In genomic region chr6:137170646-137171045, GRCm38 (mm10) we compare ENCODE assay signal across 19 mouse cellular contexts. TPM values are rescaled to one million over a fixed set of nuclear protein-coding genes. Genes with fewer than 3 reads are reported as not detected.
A peak's percentile ranks its signal among the peaks of the same experiment; 100 is the strongest.
DNase-seq lines count a peak whose midpoint lies in the region; ATAC-seq and TF ChIP-seq lines count a peak whose summit lies in the region.
"Had no signal": no experiment of that assay in that cellular context is flagged by ENCODE, and none has a peak within 500 bp of the region (broad histone marks: within the 10 kb centered on the region; RNA-seq: fewer than 3 reads in every experiment).

No protein-coding gene starts in this region.

- H3K27ac ChIP-seq in kidney, embryonic 16.5 days (ENCODE audit: low read length), result no peak overlapping the region
- H3K27ac ChIP-seq in lung, embryonic 16.5 days (ENCODE audit: low read length), result 0 out of 2 replicates have a peak overlapping the region, but pooled peaks have one; percentile 1
- H3K27ac ChIP-seq in ES-E14 (ENCODE audit: insufficient read depth, low read depth, low read length, poor library complexity, severe bottlenecking), result peak overlapping the region; percentile 76; the same call in 1 of the 2 replicates
- H3K27ac ChIP-seq: forebrain, embryonic 13.5 days; gastrocnemius, adult 2 months; hindbrain, embryonic 10.5 days; hindbrain, embryonic 14.5 days had no signal

- no peaks in the 10 kb centered on the region for H3K36me3 ChIP-seq in kidney, embryonic 16.5 days (ENCODE audit: insufficient read depth, low read length)
- no peaks in the 10 kb centered on the region for H3K36me3 ChIP-seq in lung, embryonic 16.5 days (ENCODE audit: control insufficient read depth, insufficient read depth, low read length)
- H3K36me3 ChIP-seq in ES-E14 (ENCODE audit: control insufficient read depth, insufficient read depth, low read length, poor library complexity, severe bottlenecking), result no peaks in the 10 kb centered on the region
- H3K36me3 ChIP-seq: hindbrain, embryonic 10.5 days had no signal

- no peak overlapping the region for H3K4me3 ChIP-seq in kidney, embryonic 16.5 days (ENCODE audit: low read length)
- no peak overlapping the region for H3K4me3 ChIP-seq in lung, embryonic 16.5 days (ENCODE audit: low read length)
- H3K4me3 ChIP-seq in ES-E14 (ENCODE audit: insufficient read depth in 1 of 2, low read depth in 1 of 2, low read length in 2 of 2, poor library complexity in 1 of 2, severe bottlenecking in 1 of 2), result no peak overlapping the region
- H3K4me3 ChIP-seq: forebrain, embryonic 13.5 days; gastrocnemius, adult 2 months; hindbrain, embryonic 10.5 days had no signal

- no peak overlapping the region for H3K4me2 ChIP-seq in kidney, embryonic 16.5 days (replicated peaks; ENCODE audit: low read depth, low read length)
- no peak overlapping the region for H3K4me2 ChIP-seq in lung, embryonic 16.5 days (ENCODE audit: low read depth, low read length)
- H3K4me2 ChIP-seq: forebrain, embryonic 13.5 days; hindbrain, embryonic 14.5 days had no signal

- no peaks in the 10 kb centered on the region for H3K27me3 ChIP-seq in kidney, embryonic 16.5 days (ENCODE audit: insufficient read depth, low read length)
- H3K27me3 ChIP-seq in lung, embryonic 16.5 days (ENCODE audit: control insufficient read depth, insufficient read depth, low read depth, low read length), result no peaks in the 10 kb centered on the region

- in situ Hi-C loops in ES-E14 (cut with MboI; ENCODE audit: low sequenced_read_pairs in 2 of 2, unreplicated experiment in 2 of 2), result no loop called here

- 0 out of 2 replicates have a peak, but pooled peaks have one; percentile 6 for ATAC-seq in kidney, embryonic 16.5 days (ENCODE audit: low FRiP score, low TSS enrichment)
- peak; percentile 60 for ATAC-seq in lung, embryonic 16.5 days (ENCODE audit: low read depth)
- ATAC-seq: forebrain, embryonic 13.5 days; forebrain, postnatal 0 days had no signal

- peaks cover 18% of the 10 kb centered on the region; the same call in 1 of the 2 replicates for H3K4me1 ChIP-seq in kidney, embryonic 16.5 days (ENCODE audit: insufficient read depth, low read length)
- no peaks in the 10 kb centered on the region for H3K4me1 ChIP-seq in lung, embryonic 16.5 days (replicated peaks; ENCODE audit: control insufficient read depth, insufficient read depth, low read length)
- peaks cover 0 to 2% of the 10 kb centered on the region in 2 experiments; a peak in 2 of 4 replicates for H3K4me1 ChIP-seq in ES-E14 (ENCODE audit: control insufficient read depth in 2 of 2, insufficient read depth in 2 of 2, low read length in 2 of 2, poor library complexity in 1 of 2)

- no peak for DNase-seq in kidney, postnatal 10 days
- DNase-seq in lung, adult 18-20 months, result no peak
- DNase-seq in ES-E14 (ENCODE audit: low read depth, low spot score), result no peak
- DNase-seq in lung, postnatal 14 days, result peak; percentile 16
- no peak for DNase-seq in layer of hippocampus, adult 8-10 months (ENCODE audit: low spot score in 2 of 2)
- DNase-seq: adrenal gland, postnatal 10 days; cerebellum, adult 11 months; cerebellum, adult 9-10 months; cerebellum, postnatal 36 days; gastrocnemius, adult 2 months; gastrocnemius, postnatal 25 days; heart, postnatal 14 days had no signal

- no peaks in the 10 kb centered on the region for H3K9me3 ChIP-seq in kidney, embryonic 16.5 days (ENCODE audit: low read length)
- no peaks in the 10 kb centered on the region for H3K9me3 ChIP-seq in lung, embryonic 16.5 days (ENCODE audit: control insufficient read depth, low read length)
- no peaks in the 10 kb centered on the region for H3K9me3 ChIP-seq in ES-E14 (ENCODE audit: control insufficient read depth, insufficient read depth, low read depth, low read length)
- H3K9me3 ChIP-seq: forebrain, embryonic 13.5 days; hindbrain, embryonic 10.5 days had no signal

- 40% methylated on average over 7 of the region's 7 CpGs for WGBS in kidney, embryonic 16.5 days
- 34% methylated on average over 7 of the region's 7 CpGs for WGBS in lung, embryonic 16.5 days

- H3K9ac ChIP-seq in kidney, embryonic 16.5 days (replicated peaks; ENCODE audit: low read length), result no peak overlapping the region
- no peak overlapping the region for H3K9ac ChIP-seq in lung, embryonic 16.5 days (ENCODE audit: low read length)
- H3K9ac ChIP-seq in ES-E14 (ENCODE audit: insufficient read depth, low read depth, low read length, poor library complexity, severe bottlenecking), result no peak overlapping the region
- H3K9ac ChIP-seq: forebrain, embryonic 13.5 days; forebrain, postnatal 0 days had no signal

TF ChIP-seq in ES-E14, 5 proteins besides CTCF, POLR2A, EP300 and RAD21:
- TF ChIP-seq HCFC1 (IDR thresholded peaks at IDR 0.05; ENCODE audit: borderline replicate concordance, insufficient read depth, low read length), result no peak
- no peak for TF ChIP-seq ZNF384 (IDR thresholded peaks at IDR 0.05; ENCODE audit: low read depth, low read length)
- no peak for TF ChIP-seq ZC3H11A (IDR thresholded peaks at IDR 0.05; ENCODE audit: borderline replicate concordance, low read depth, low read length)
- TF ChIP-seq CHD2 (IDR thresholded peaks at IDR 0.05; ENCODE audit: low read depth, low read length), result no peak
- TF ChIP-seq MAFK (IDR thresholded peaks at IDR 0.05; ENCODE audit: insufficient read depth, low read depth, low read length), result no peak
TF ChIP-seq in ES-E14: peak in this region for 0.

RNA-seq across cellular contexts. Expression of gene Rerg, which starts 0.3 kb away (rescaled TPM):
- polyA plus RNA-seq in kidney, embryonic 16.5 days (2015; fragmentation: Nextera tagmentation; extraction: Ambion mirVana), result 14.4 and 16.2 TPM in 2 replicates
- polyA plus RNA-seq in lung, embryonic 16.5 days (2015; fragmentation: Nextera tagmentation; extraction: Ambion mirVana), result 24.9 and 25.0 TPM in 2 replicates
- total RNA-seq in ES-E14 (2012; rRNA removed), result 0.48 and 1.1 TPM in 2 replicates
- total RNA-seq in layer of hippocampus, adult 8-10 months (2022), result 10 to 100 TPM; 25.9 to 42.3 (median 30.9) TPM
- total RNA-seq: MEL had no signal

Comparison
In these comparisons a context has a peak if more than half of its experiments do, and no peak if none do; other contexts are left out.
1. RNA of gene Rerg, which starts 0.3 kb away (total RNA-seq): 25.9 to 42.3 TPM in layer of hippocampus, adult 8-10 months; 0.48 to 1.1 TPM in ES-E14; every median in the first group is over 10 times any median in the second.